ENCODE assay signal across 26 mouse cellular contexts in genomic region chr9:119008871-119009270, GRCm38 (mm10). TPM values are rescaled to one million over a fixed set of nuclear protein-coding genes. Genes with fewer than 3 reads are reported as not detected.
A peak's percentile ranks its signal among the peaks of the same experiment; 100 is the strongest.
DNase-seq lines count a peak whose midpoint lies in the region; ATAC-seq and TF ChIP-seq lines count a peak whose summit lies in the region.
"Had no signal": no experiment of that assay in that cellular context is flagged by ENCODE, and none has a peak within 500 bp of the region (broad histone marks: within the 10 kb centered on the region; RNA-seq: fewer than 3 reads in every experiment).

No protein-coding gene starts in this region.

- peaks cover 12% of the 10 kb centered on the region for H3K36me3 ChIP-seq in forebrain, embryonic 10.5 days (replicated peaks)
- H3K36me3 ChIP-seq in forebrain, embryonic 13.5 days (ENCODE audit: poor library complexity, severe bottlenecking): peaks cover 10% of the 10 kb centered on the region
- peaks cover 25% of the 10 kb centered on the region for H3K36me3 ChIP-seq in lung, embryonic 14.5 days (ENCODE audit: insufficient read depth)
- no peaks in the 10 kb centered on the region for H3K36me3 ChIP-seq in stomach, embryonic 16.5 days (ENCODE audit: control insufficient read depth, insufficient read depth, low read length)
- no peaks in the 10 kb centered on the region; the same call in 1 of the 2 replicates for H3K36me3 ChIP-seq in stomach, postnatal 0 days (ENCODE audit: control insufficient read depth, insufficient read depth, low read length)
- H3K36me3 ChIP-seq: midbrain, embryonic 10.5 days; midbrain, embryonic 15.5 days had no signal

- TF ChIP-seq EP300 in stomach, postnatal 0 days (optimal IDR thresholded peaks at IDR 0.05): no peak

- H3K4me1 ChIP-seq in forebrain, embryonic 10.5 days: peaks cover 25% of the 10 kb centered on the region
- H3K4me1 ChIP-seq in forebrain, embryonic 13.5 days: peaks cover 21% of the 10 kb centered on the region
- peaks cover 12% of the 10 kb centered on the region for H3K4me1 ChIP-seq in lung, embryonic 14.5 days (ENCODE audit: insufficient read depth)
- H3K4me1 ChIP-seq in stomach, embryonic 16.5 days (ENCODE audit: control insufficient read depth, insufficient read depth, low read length): peaks cover 30% of the 10 kb centered on the region
- H3K4me1 ChIP-seq in stomach, postnatal 0 days (replicated peaks; ENCODE audit: control insufficient read depth, insufficient read depth): no peaks in the 10 kb centered on the region

- no peaks in the 10 kb centered on the region for H3K27me3 ChIP-seq in forebrain, embryonic 10.5 days (ENCODE audit: poor library complexity, severe bottlenecking)
- H3K27me3 ChIP-seq in forebrain, embryonic 13.5 days: no peaks in the 10 kb centered on the region
- no peaks in the 10 kb centered on the region for H3K27me3 ChIP-seq in lung, embryonic 14.5 days (ENCODE audit: insufficient read depth, low read length)
- no peaks in the 10 kb centered on the region for H3K27me3 ChIP-seq in stomach, embryonic 16.5 days (ENCODE audit: control insufficient read depth, insufficient read depth, low read length)
- no peaks in the 10 kb centered on the region for H3K27me3 ChIP-seq in stomach, postnatal 0 days (ENCODE audit: control insufficient read depth, insufficient read depth, low read length)
- H3K27me3 ChIP-seq: liver, embryonic 15.5 days; midbrain, embryonic 15.5 days; neural tube, embryonic 15.5 days; stomach, embryonic 15.5 days had no signal

- no peak overlapping the region for H3K9ac ChIP-seq in forebrain, embryonic 13.5 days
- no peak overlapping the region for H3K9ac ChIP-seq in lung, embryonic 14.5 days
- H3K9ac ChIP-seq in stomach, embryonic 16.5 days (ENCODE audit: low read length): no peak overlapping the region
- H3K9ac ChIP-seq in stomach, postnatal 0 days (ENCODE audit: low read length): no peak overlapping the region
- H3K9ac ChIP-seq: hindbrain, embryonic 14.5 days; liver, embryonic 15.5 days; midbrain, embryonic 15.5 days; neural tube, embryonic 15.5 days; stomach, embryonic 15.5 days had no signal

- TF ChIP-seq CTCF in lung, embryonic 14.5 days (IDR thresholded peaks at IDR 0.05; ENCODE audit: low read depth): no peak
- TF ChIP-seq CTCF in stomach, postnatal 0 days (IDR thresholded peaks at IDR 0.05; ENCODE audit: low read depth): no peak

- H3K27ac ChIP-seq in forebrain, embryonic 10.5 days: 0 out of 2 replicates have a peak overlapping the region, but pooled peaks have one; percentile 18
- no peak overlapping the region for H3K27ac ChIP-seq in forebrain, embryonic 13.5 days
- H3K27ac ChIP-seq in lung, embryonic 14.5 days (ENCODE audit: low read depth): peak overlapping the region; percentile 86; the same call in 1 of the 2 replicates
- H3K27ac ChIP-seq in stomach, embryonic 16.5 days (ENCODE audit: low read length): 0 out of 2 replicates have a peak overlapping the region, but pooled peaks have one; percentile 86
- no peak overlapping the region for H3K27ac ChIP-seq in stomach, postnatal 0 days (replicated peaks)
- H3K27ac ChIP-seq: hindbrain, embryonic 14.5 days; kidney, postnatal 0 days; liver, embryonic 15.5 days; midbrain, embryonic 10.5 days; midbrain, embryonic 15.5 days; neural tube, embryonic 15.5 days; stomach, embryonic 15.5 days had no signal

- H3K4me3 ChIP-seq in forebrain, embryonic 10.5 days: no peak overlapping the region
- H3K4me3 ChIP-seq in forebrain, embryonic 13.5 days: no peak overlapping the region
- no peak overlapping the region for H3K4me3 ChIP-seq in lung, embryonic 14.5 days (ENCODE audit: low read depth, low read length)
- H3K4me3 ChIP-seq in stomach, embryonic 16.5 days (replicated peaks; ENCODE audit: low read length): no peak overlapping the region
- no peak overlapping the region for H3K4me3 ChIP-seq in stomach, postnatal 0 days (ENCODE audit: low read depth, low read length)
- H3K4me3 ChIP-seq: liver, embryonic 15.5 days; midbrain, embryonic 10.5 days; midbrain, embryonic 15.5 days; neural tube, embryonic 15.5 days; stomach, embryonic 15.5 days had no signal

- no peak for DNase-seq in forebrain, embryonic 10.5 days (ENCODE audit: extremely low spot score, low spot score)
- peak; percentile 50 for DNase-seq in kidney, postnatal 10 days
- DNase-seq in kidney, adult 9 months: no peak
- peak; percentile 79 for DNase-seq in lung, embryonic 14.5 days
- no peak for DNase-seq in lung, postnatal 14 days
- no peak for DNase-seq in stomach, postnatal 0 days (ENCODE audit: low spot score)
- DNase-seq: adrenal gland, adult 2 months; adrenal gland, postnatal 36 days; cerebellum, adult 18-20 months; cerebellum, postnatal 10 days; gastrocnemius, postnatal 14 days; heart, postnatal 10 days; right cerebral cortex, postnatal 25 days; thymus, adult 18-20 months; thymus, postnatal 25 days had no signal

- no peaks in the 10 kb centered on the region for H3K9me3 ChIP-seq in forebrain, embryonic 10.5 days
- no peaks in the 10 kb centered on the region for H3K9me3 ChIP-seq in forebrain, embryonic 13.5 days (replicated peaks)
- no peaks in the 10 kb centered on the region for H3K9me3 ChIP-seq in lung, embryonic 14.5 days (ENCODE audit: low read depth, low read length)
- H3K9me3 ChIP-seq in stomach, embryonic 16.5 days (replicated peaks; ENCODE audit: control insufficient read depth, low read length): no peaks in the 10 kb centered on the region
- H3K9me3 ChIP-seq in stomach, postnatal 0 days (ENCODE audit: control insufficient read depth, low read length): no peaks in the 10 kb centered on the region
- H3K9me3 ChIP-seq: liver, embryonic 15.5 days; midbrain, embryonic 10.5 days; midbrain, embryonic 15.5 days; neural tube, embryonic 15.5 days; stomach, embryonic 15.5 days had no signal

- no peak for ATAC-seq in forebrain, embryonic 13.5 days
- ATAC-seq in lung, embryonic 14.5 days (ENCODE audit: insufficient read depth): peak; percentile 41; the same call in 1 of the 2 replicates
- no peak for ATAC-seq in stomach, embryonic 16.5 days (ENCODE audit: insufficient read depth, low FRiP score)
- no peak for ATAC-seq in stomach, postnatal 0 days (ENCODE audit: low FRiP score, low TSS enrichment)
- ATAC-seq: activated CD4-positive, CD25-positive, alpha-beta regulatory T cell, adult 4 months; forebrain, embryonic 14.5 days; midbrain, embryonic 15.5 days had no signal

- no peak overlapping the region for H3K4me2 ChIP-seq in forebrain, embryonic 13.5 days
- H3K4me2 ChIP-seq in lung, embryonic 14.5 days: no peak overlapping the region
- H3K4me2 ChIP-seq in stomach, embryonic 16.5 days (ENCODE audit: low read depth, low read length): no peak overlapping the region
- no peak overlapping the region for H3K4me2 ChIP-seq in stomach, postnatal 0 days (replicated peaks; ENCODE audit: low read depth)
- H3K4me2 ChIP-seq: hindbrain, embryonic 14.5 days; liver, embryonic 15.5 days; midbrain, embryonic 15.5 days; neural tube, embryonic 15.5 days; stomach, embryonic 15.5 days had no signal

- WGBS in forebrain, embryonic 10.5 days: 90% methylated on average over 7 of the region's 7 CpGs
- 83% methylated on average over 7 of the region's 7 CpGs for WGBS in forebrain, embryonic 13.5 days
- WGBS in lung, embryonic 14.5 days: 27% methylated on average over 7 of the region's 7 CpGs
- WGBS in stomach, embryonic 16.5 days: 63% methylated on average over 7 of the region's 7 CpGs
- WGBS in stomach, postnatal 0 days: 69% methylated on average over 7 of the region's 7 CpGs

RNA-seq across cellular contexts. Expression of gene Vill, which starts 43.7 kb away (rescaled TPM):
- 13.6 and 15.2 TPM in 2 replicates for polyA plus RNA-seq in forebrain, embryonic 10.5 days (2016; fragmentation: Nextera tagmentation; extraction: Ambion mirVana)
- 3.9 and 4.3 TPM in 2 replicates for polyA plus RNA-seq in forebrain, embryonic 13.5 days (2015; fragmentation: Nextera tagmentation; extraction: Ambion mirVana)
- 35.6 and 36.7 TPM in 2 replicates for polyA plus RNA-seq in lung, embryonic 14.5 days (2014; fragmentation: Nextera tagmentation; extraction: Ambion mirVana)
- polyA plus RNA-seq in stomach, embryonic 16.5 days (2015; fragmentation: Nextera tagmentation; extraction: Ambion mirVana): 43.0 and 52.7 TPM in 2 replicates
- 55.0 and 61.3 TPM in 2 replicates for polyA plus RNA-seq in stomach, postnatal 0 days (2015; fragmentation: Nextera tagmentation; extraction: Ambion mirVana)

Comparison
In these comparisons a context has a peak if more than half of its experiments do, and no peak if none do; other contexts are left out.
1. DNase-seq: peak in kidney, postnatal 10 days (single experiment) and lung, embryonic 14.5 days (single experiment); none in forebrain, embryonic 10.5 days (single experiment), kidney, adult 9 months (single experiment), lung, postnatal 14 days (single experiment) and stomach, postnatal 0 days (single experiment).
2. H3K27ac ChIP-seq: peak in forebrain, embryonic 10.5 days (single experiment), lung, embryonic 14.5 days (single experiment) and stomach, embryonic 16.5 days (single experiment); none in forebrain, embryonic 13.5 days (single experiment) and stomach, postnatal 0 days (single experiment).